Mouse (Mus musculus) erythroblast, embryonic 14.5 days (primary cell): Measurements from ENCODE around the gene Lrrc8a. TPM values are rescaled to one million over a fixed set of nuclear protein-coding genes. Genes with fewer than 3 reads are reported as not detected.

Experiments used
- H3K27me3 ChIP-seq: 2 replicates; pipeline ENCODE4 v1.6.1; 2012; ENCODE audit warnings: inconsistent platforms; ENCODE audit not compliant: control insufficient read depth
- H3K36me3 ChIP-seq: 2 replicates; pipeline ENCODE4 v1.6.1; 2012; ENCODE audit warnings: mild to moderate bottlenecking, inconsistent platforms; ENCODE audit not compliant: control insufficient read depth
- H3K4me1 ChIP-seq: 2 replicates; pipeline ENCODE4 v1.6.1; 2012; ENCODE audit warnings: inconsistent platforms; ENCODE audit not compliant: control insufficient read depth
- H3K4me3 ChIP-seq: replicated peaks from 2 replicates; pipeline ENCODE3; 2012; ENCODE audit warnings: moderate library complexity, mild to moderate bottlenecking, inconsistent platforms
- H3K9me3 ChIP-seq: 2 replicates; pipeline ENCODE4 v1.6.1; 2012; ENCODE audit warnings: low read length, inconsistent platforms, mixed read lengths; ENCODE audit not compliant: control insufficient read depth
- GATA1 ChIP-seq: IDR thresholded peaks from 2 replicates; pipeline ENCODE4 v1.6.1; 2012; ENCODE audit warnings: low read length, inconsistent platforms, mixed read lengths
- TAL1 ChIP-seq: IDR thresholded peaks from 3 replicates; pipeline ENCODE4 v1.6.1; 2012; ENCODE audit warnings: low read length, inconsistent platforms, mixed read lengths
- polyA plus RNA-seq: library from polyadenylated mRNA; stranded (reverse); fragments of >175 nt; gene quantifications from 2 replicates; pipeline ENCODE4 v1.2.3, GENCODE M21; 2012

Lrrc8a gene
- 0.56 TPM in 2 replicates for polyA plus RNA-seq

- no peaks in the 10 kb centered on the region for H3K27me3 ChIP-seq
- H3K4me1 ChIP-seq = peaks cover 50% of the 10 kb centered on the region
- TF ChIP-seq GATA1 (no peak), TAL1 (no peak)
- peak within 1 kb of the TSS; percentile 97 for H3K4me3 ChIP-seq
- H3K36me3 ChIP-seq = peaks cover 35% of the 10 kb centered on the region
- H3K9me3 ChIP-seq = peaks cover 13% of the 10 kb centered on the region
Observed at GRCm38 (mm10) chr2:30237199-30237880, at the start of gene Lrrc8a. Lrrc8a (plus strand) TSS chr2:30237715.

- H3K4me3 ChIP-seq = no peak overlapping the region
- peaks cover 35% of the 10 kb centered on the region for H3K36me3 ChIP-seq
- TF ChIP-seq GATA1 (no peak), TAL1 (no peak)
- H3K27me3 ChIP-seq = no peaks in the 10 kb centered on the region
- H3K4me1 ChIP-seq = peaks cover 18% of the 10 kb centered on the region
- H3K9me3 ChIP-seq = peaks cover 9% of the 10 kb centered on the region
Observed at GRCm38 (mm10) chr2:30191790-30192580, 45.5 kb upstream of the Lrrc8a start.

- Histone ChIP-seq H3K36me3 (peaks cover 24% of the 10 kb centered on the region), H3K27me3 (no peaks in the 10 kb centered on the region), H3K9me3 (peaks cover 9% of the 10 kb centered on the region), H3K4me3 (no peak overlapping the region), H3K4me1 (peaks cover 24% of the 10 kb centered on the region)
- TF ChIP-seq TAL1 = no peak
- TF ChIP-seq GATA1 = no peak
Observed at GRCm38 (mm10) chr2:30194656-30195055, 42.9 kb upstream of the Lrrc8a start.

- H3K27me3 ChIP-seq = no peaks in the 10 kb centered on the region
- H3K36me3 ChIP-seq = peaks cover 4% of the 10 kb centered on the region; the same call in 1 of the 2 replicates
- no peak for TF ChIP-seq GATA1
- TF ChIP-seq TAL1 = no peak
Observed at GRCm38 (mm10) chr2:30198021-30198420, 39.5 kb upstream of the Lrrc8a start.

GRCm38 (mm10) chr2:30199984-30200383 is 37.5 kb upstream of the Lrrc8a start:
- no peak overlapping the region for H3K4me3 ChIP-seq
- no peaks in the 10 kb centered on the region for H3K9me3 ChIP-seq
- no peaks in the 10 kb centered on the region for H3K36me3 ChIP-seq
- TF ChIP-seq TAL1 = no peak
- TF ChIP-seq GATA1 = no peak
- H3K4me1 ChIP-seq = peaks cover 27% of the 10 kb centered on the region
- no peaks in the 10 kb centered on the region for H3K27me3 ChIP-seq

More at GRCm38 (mm10) chr2:30198021-30198420, 39.5 kb upstream of the Lrrc8a start:
- H3K4me1 ChIP-seq = peaks cover 19% of the 10 kb centered on the region
- no peak overlapping the region for H3K4me3 ChIP-seq
- H3K9me3 ChIP-seq = no peaks in the 10 kb centered on the region

- Histone ChIP-seq H3K36me3 (no peaks in the 10 kb centered on the region), H3K27me3 (no peaks in the 10 kb centered on the region), H3K9me3 (no peaks in the 10 kb centered on the region), H3K4me3 (no peak overlapping the region), H3K4me1 (peaks cover 31% of the 10 kb centered on the region)
- TF ChIP-seq TAL1 (no peak), GATA1 (no peak)
Observed at GRCm38 (mm10) chr2:30200388-30200925, 37.1 kb upstream of the Lrrc8a start.

- no peak for TF ChIP-seq TAL1
- no peak for TF ChIP-seq GATA1
- Histone ChIP-seq H3K4me1 (peaks cover 40% of the 10 kb centered on the region), H3K36me3 (no peaks in the 10 kb centered on the region), H3K4me3 (no peak overlapping the region), H3K9me3 (no peaks in the 10 kb centered on the region), H3K27me3 (no peaks in the 10 kb centered on the region)
Observed at GRCm38 (mm10) chr2:30203439-30203838, 34.1 kb upstream of the Lrrc8a start.

- Histone ChIP-seq H3K4me1 (peaks cover 36% of the 10 kb centered on the region), H3K27me3 (no peaks in the 10 kb centered on the region), H3K4me3 (peak overlapping the region; percentile 81), H3K36me3 (no peaks in the 10 kb centered on the region), H3K9me3 (no peaks in the 10 kb centered on the region)
- no peak for TF ChIP-seq GATA1
- TF ChIP-seq TAL1 = no peak
Observed at GRCm38 (mm10) chr2:30205255-30205628, 32.3 kb upstream of the Lrrc8a start.

GRCm38 (mm10) chr2:30205629-30206357 is 31.7 kb upstream of the Lrrc8a start, which contains the start of gene Kyat1:
Kyat1 (minus strand) TSS chr2:30205847.
- Histone ChIP-seq H3K4me3 (peak within 1 kb of the TSS; percentile 81), H3K27me3 (no peaks in the 10 kb centered on the region), H3K36me3 (no peaks in the 10 kb centered on the region), H3K4me1 (peaks cover 36% of the 10 kb centered on the region), H3K9me3 (no peaks in the 10 kb centered on the region)
- TF ChIP-seq TAL1 (no peak), GATA1 (no peak)
